Mouse (Mus musculus): ENCODE results near the gene Idh1.
A peak's percentile ranks its signal among the peaks of the same experiment; 100 is the strongest.

Idh1 gene

GRCm38 (mm10) chr1:65119438-65119837 is 66.9 kb downstream of the Idh1 start, which contains the start of gene Gm28845:
Gene Gm28845 (minus strand): TSS chr1:65119558.
- no peak for ATAC-seq (ENCODE audit: insufficient number of reproducible peaks, low FRiP score, low TSS enrichment)

GRCm38 (mm10) chr1:65118150-65118913 is 68.0 kb downstream of the Idh1 start:
- ATAC-seq (ENCODE audit: insufficient number of reproducible peaks, low FRiP score, low TSS enrichment) = no peak

- ATAC-seq (ENCODE audit: insufficient number of reproducible peaks, low FRiP score, low TSS enrichment) = no peak
Observed at GRCm38 (mm10) chr1:65113536-65114172, 72.6 kb downstream of the Idh1 start.

GRCm38 (mm10) chr1:65112807-65113196 is 73.5 kb downstream of the Idh1 start:
- no peak for ATAC-seq (ENCODE audit: insufficient number of reproducible peaks, low FRiP score, low TSS enrichment)

- peak; percentile 76; the same call in 1 of the 2 replicates for ATAC-seq (ENCODE audit: insufficient number of reproducible peaks, low FRiP score, low TSS enrichment)
Observed at GRCm38 (mm10) chr1:65112031-65112806, 74.1 kb downstream of the Idh1 start.

- no peak for ATAC-seq (ENCODE audit: insufficient number of reproducible peaks, low FRiP score, low TSS enrichment)
Observed at GRCm38 (mm10) chr1:65109756-65110435, 76.4 kb downstream of the Idh1 start.

- ATAC-seq (ENCODE audit: insufficient number of reproducible peaks, low FRiP score, low TSS enrichment) = no peak
Observed at GRCm38 (mm10) chr1:65109196-65109595, 77.1 kb downstream of the Idh1 start.

Data from cerebellum, adult (tissue).